Comparison of ENCODE assay signal across 8 mouse cellular contexts in the genomic region with DNA sequence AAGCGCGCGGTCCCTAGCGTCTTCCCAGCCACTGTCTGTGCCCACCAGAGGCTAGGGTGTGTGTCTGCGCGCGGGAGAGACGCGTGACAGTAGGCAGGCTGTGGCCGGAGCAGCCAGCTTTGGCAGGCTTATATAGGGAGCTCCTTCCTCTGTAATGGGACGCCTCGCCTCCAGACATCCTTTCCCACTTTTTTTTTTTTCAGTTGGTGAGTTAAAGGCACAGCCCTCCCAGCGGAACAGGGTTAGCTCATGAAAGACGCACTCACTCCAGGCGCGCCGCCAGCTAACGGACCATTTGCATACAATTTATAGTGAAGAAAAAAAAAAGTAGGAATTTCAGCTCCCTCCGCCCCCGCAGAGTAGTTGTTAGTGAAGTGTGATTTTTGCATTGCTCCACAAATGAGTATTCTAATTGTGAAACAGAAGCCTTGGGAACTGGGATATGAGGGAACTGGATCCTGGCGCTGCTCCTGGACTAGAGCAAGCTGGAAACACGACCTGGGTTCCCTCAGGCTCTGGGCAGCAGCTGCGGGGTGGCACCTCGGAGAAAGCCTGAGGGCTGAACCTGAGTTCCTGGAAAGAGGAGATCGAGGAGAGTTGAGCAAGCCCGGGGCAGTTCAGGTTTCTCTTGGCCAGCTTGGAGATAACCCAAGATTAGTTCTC. TPM values are rescaled to one million over a fixed set of nuclear protein-coding genes. Genes with fewer than 3 reads are reported as not detected.
DNase-seq lines count a peak whose midpoint lies in the region; ATAC-seq lines count a peak whose summit lies in the region.

A gene (minus strand): TSS at position 185 of the 663 bp plus-strand sequence.

- H3K27me3 ChIP-seq in forebrain, embryonic 16.5 days (replicated peaks; ENCODE audit: control insufficient read depth, insufficient read depth, low read length), result peaks cover 5% of the 10 kb centered on the region; the same call in 1 of the 2 replicates
- peaks cover 18% of the 10 kb centered on the region for H3K27me3 ChIP-seq in liver, embryonic 11.5 days (replicated peaks; ENCODE audit: control insufficient read depth, insufficient read depth, low read length)
- peaks cover 14% of the 10 kb centered on the region for H3K27me3 ChIP-seq in neural tube, embryonic 15.5 days (replicated peaks)

- WGBS in forebrain, embryonic 16.5 days, result under 1% methylated on average over 26 of the region's 26 CpGs
- WGBS in liver, embryonic 11.5 days, result 2% methylated on average over 26 of the region's 26 CpGs
- WGBS in neural tube, embryonic 15.5 days, result under 1% methylated on average over 26 of the region's 26 CpGs

- peak; percentile 31 for DNase-seq in ovary, adult 18-20 months (ENCODE audit: low spot score)
- DNase-seq in ovary, postnatal 10 days (ENCODE audit: low spot score), result no peak
- DNase-seq in heart, postnatal 10 days, result peak; percentile 73 to 75
- DNase-seq in kidney, postnatal 4 days, result peak; percentile 84 to 90
- peak; percentile 34 for DNase-seq in liver, embryonic 11.5 days (ENCODE audit: low spot score)
- no peak for DNase-seq in spleen, adult 18-20 months

- ATAC-seq in forebrain, embryonic 16.5 days, result peak; percentile 80
- no peak for ATAC-seq in liver, embryonic 11.5 days (replicated peaks; ENCODE audit: low FRiP score)
- peak; percentile 79 for ATAC-seq in neural tube, embryonic 15.5 days (ENCODE audit: low FRiP score)

- intact Hi-C loops in heart, postnatal 10 days (cut with DNase I), result no loop called here

- H3K4me1 ChIP-seq in forebrain, embryonic 16.5 days (replicated peaks; ENCODE audit: control insufficient read depth, insufficient read depth, low read length), result peaks cover 15% of the 10 kb centered on the region
- H3K4me1 ChIP-seq in liver, embryonic 11.5 days (replicated peaks; ENCODE audit: control insufficient read depth, insufficient read depth, low read length), result no peaks in the 10 kb centered on the region
- H3K4me1 ChIP-seq in neural tube, embryonic 15.5 days, result peaks cover 15% of the 10 kb centered on the region

- peak within 1 kb of the TSS; percentile 59 for H3K9ac ChIP-seq in forebrain, embryonic 16.5 days (replicated peaks; ENCODE audit: low read depth, low read length)
- H3K9ac ChIP-seq in liver, embryonic 11.5 days (ENCODE audit: low read depth, low read length), result no peak within 1 kb of the TSS
- H3K9ac ChIP-seq in neural tube, embryonic 15.5 days (replicated peaks), result peak within 1 kb of the TSS; percentile 24; the same call in 1 of the 2 replicates

- H3K9me3 ChIP-seq in forebrain, embryonic 16.5 days (ENCODE audit: control insufficient read depth, low read length), result no peaks in the 10 kb centered on the region
- no peaks in the 10 kb centered on the region for H3K9me3 ChIP-seq in liver, embryonic 11.5 days (ENCODE audit: control insufficient read depth, low read length)
- H3K9me3 ChIP-seq in neural tube, embryonic 15.5 days (replicated peaks), result no peaks in the 10 kb centered on the region

- H3K36me3 ChIP-seq in forebrain, embryonic 16.5 days (ENCODE audit: control insufficient read depth, insufficient read depth), result no peaks in the 10 kb centered on the region
- no peaks in the 10 kb centered on the region for H3K36me3 ChIP-seq in liver, embryonic 11.5 days (ENCODE audit: control insufficient read depth, insufficient read depth, low read length)
- no peaks in the 10 kb centered on the region for H3K36me3 ChIP-seq in neural tube, embryonic 15.5 days

- H3K4me2 ChIP-seq in forebrain, embryonic 16.5 days (ENCODE audit: low read length), result peak within 1 kb of the TSS; percentile 74
- H3K4me2 ChIP-seq in liver, embryonic 11.5 days, result peak within 1 kb of the TSS; percentile 56
- H3K4me2 ChIP-seq in neural tube, embryonic 15.5 days, result peak within 1 kb of the TSS; percentile 70

- H3K27ac ChIP-seq in forebrain, embryonic 16.5 days (ENCODE audit: low read length), result peak within 1 kb of the TSS; percentile 26; the same call in 1 of the 2 replicates
- H3K27ac ChIP-seq in liver, embryonic 11.5 days (ENCODE audit: low read depth, low read length), result no peak within 1 kb of the TSS
- peak within 1 kb of the TSS; percentile 28; the same call in 1 of the 2 replicates for H3K27ac ChIP-seq in neural tube, embryonic 15.5 days (replicated peaks)

- H3K4me3 ChIP-seq in forebrain, embryonic 16.5 days (replicated peaks; ENCODE audit: low read length), result peak within 1 kb of the TSS; percentile 43
- peak within 1 kb of the TSS; percentile 34 for H3K4me3 ChIP-seq in liver, embryonic 11.5 days (ENCODE audit: low read depth, low read length)
- H3K4me3 ChIP-seq in neural tube, embryonic 15.5 days (replicated peaks), result peak within 1 kb of the TSS; percentile 41

RNA-seq across cellular contexts. Expression of the gene that starts here (rescaled TPM):
- 44.1 and 67.1 TPM in 2 replicates for polyA plus RNA-seq in forebrain, embryonic 16.5 days (2015; fragmentation: Nextera tagmentation; extraction: Ambion mirVana)
- 10 to 100 TPM; 11.4 to 13.8 TPM for total RNA-seq in heart, postnatal 10 days (2021)
- 17.0 and 17.5 TPM in 2 replicates for polyA plus RNA-seq in liver, embryonic 11.5 days (2014; fragmentation: Nextera tagmentation; extraction: Ambion mirVana)
- 54.4 and 67.0 TPM in 2 replicates for polyA plus RNA-seq in neural tube, embryonic 15.5 days (2015; fragmentation: Nextera tagmentation; extraction: Ambion mirVana)

Comparison
In these comparisons a context has a peak if more than half of its experiments do, and no peak if none do; other contexts are left out.
1. DNase-seq: peak in ovary, adult 18-20 months (single experiment), heart, postnatal 10 days (2 of 2), kidney, postnatal 4 days (2 of 2) and liver, embryonic 11.5 days (single experiment); none in ovary, postnatal 10 days (single experiment) and spleen, adult 18-20 months (0 of 2).
2. Peak in every context shown above with its lines, with median percentiles within 50 percentile points of each other: H3K4me2 ChIP-seq and H3K4me3 ChIP-seq.